Mouse (Mus musculus): ENCODE measurements around the gene 1700018G05Rik.

DNA sequence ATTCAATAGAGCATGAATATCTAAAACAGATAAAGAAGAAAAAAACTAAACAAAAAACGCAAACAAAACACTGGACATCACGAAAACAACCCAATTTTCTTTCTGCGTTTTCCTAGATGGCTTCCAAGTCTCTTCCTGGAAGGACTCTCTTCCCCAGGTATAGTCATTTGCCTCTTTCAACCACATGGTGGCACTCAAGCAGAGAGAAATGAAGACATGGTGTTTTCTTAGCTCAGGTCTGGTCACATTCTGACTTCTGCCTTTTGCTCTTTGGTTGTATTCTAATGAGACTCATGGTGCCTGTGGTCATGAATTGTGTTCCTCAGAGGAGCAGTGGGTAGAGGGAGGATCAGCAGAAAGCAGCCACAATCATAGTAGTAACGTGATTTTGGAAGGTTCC is 30.7 kb downstream of the 1700018G05Rik start:
- TF ChIP-seq CTCF (IDR thresholded peaks at IDR 0.05; ENCODE audit: borderline replicate concordance, control insufficient read depth, extremely low read depth, insufficient read depth, low read length, poor library complexity) (no peak), POLR2A (IDR thresholded peaks at IDR 0.05; ENCODE audit: control insufficient read depth, extremely low read depth, insufficient read depth, low read length, poor library complexity) (no peak)

Measured in thymus, adult 2 months (tissue).